Mouse (Mus musculus) lung, postnatal 0 days (tissue): ENCODE measurements around the gene Otof. TPM values are rescaled to one million over a fixed set of nuclear protein-coding genes. Genes with fewer than 3 reads are reported as not detected.

Experiments used
- ATAC-seq: fragments of 200-750 bp; cut with Nextera tagmentation; 2 replicates; pipeline ENCODE4 v1.8.0; 2017; ENCODE audit warnings: moderate library complexity
- DNase-seq: peaks from one replicate; pipeline ENCODE4 v3.0.0-alpha.2; 2016; ENCODE audit warnings: low spot score
- H3K27ac ChIP-seq: fragments of 300-500 bp; sonication (generic); 2 replicates; pipeline ENCODE4 v1.5.1; 2014; ENCODE audit warnings: antibody characterized with exemption, mild to moderate bottlenecking, low read length, mixed read lengths
- H3K27me3 ChIP-seq: fragments of 300-500 bp; sonication (generic); replicated peaks from 2 replicates; pipeline ENCODE4 v1.6.1; 2014; ENCODE audit warnings: low read length, mixed read lengths; ENCODE audit not compliant: insufficient read depth
- H3K36me3 ChIP-seq: fragments of 300-500 bp; sonication (generic); 2 replicates; pipeline ENCODE4 v1.6.1; 2014; ENCODE audit warnings: low read length, mixed read lengths; ENCODE audit not compliant: insufficient read depth
- H3K4me1 ChIP-seq: fragments of 300-500 bp; sonication (generic); 2 replicates; pipeline ENCODE4 v1.6.1; 2014; ENCODE audit warnings: antibody characterized with exemption, low read depth, low read length, mixed read lengths; ENCODE audit not compliant: insufficient read depth
- H3K4me2 ChIP-seq: fragments of 300-500 bp; sonication (generic); replicated peaks from 2 replicates; pipeline ENCODE4 v1.6.1; 2014; ENCODE audit warnings: low read depth, mild to moderate bottlenecking, low read length, moderate library complexity, mixed read lengths
- H3K4me3 ChIP-seq: fragments of 300-500 bp; sonication (generic); 2 replicates; pipeline ENCODE4 v1.5.1; 2014; ENCODE audit warnings: low read depth, low read length
- H3K9ac ChIP-seq: fragments of 300-500 bp; sonication (generic); replicated peaks from 2 replicates; pipeline ENCODE4 v1.6.1; 2014; ENCODE audit warnings: low read depth, mild to moderate bottlenecking
- H3K9me3 ChIP-seq: fragments of 300-500 bp; sonication (generic); 2 replicates; pipeline ENCODE4 v1.6.1; 2016; ENCODE audit warnings: low read length, mixed read lengths
- CTCF ChIP-seq: IDR thresholded peaks from 2 replicates; pipeline ENCODE4 v1.5.1; 2016; ENCODE audit warnings: antibody characterized with exemption, mild to moderate bottlenecking
- EP300 ChIP-seq: IDR thresholded peaks from 2 replicates; pipeline ENCODE4 v1.6.1; 2016; ENCODE audit warnings: antibody characterized with exemption, mild to moderate bottlenecking, control low read depth
- WGBS: fragments of 180-500 bp; shearing (Covaris S2); extraction: QIAGEN DNeasy Blood & Tissue Kit; methylation state at CpG from one replicate; pipeline ENCODE4 v1.1.7; 2014; 5-methylcytosine and 5-hydroxymethylcytosine counted together
- polyA plus RNA-seq: library from polyadenylated mRNA; unstranded; fragments of >200 nt; fragmentation: Nextera tagmentation; extraction: Ambion mirVana; gene quantifications from 2 replicates; pipeline ENCODE4 v1.2.1, GENCODE M21; 2015

Gene Otof
- polyA plus RNA-seq, 1 experiment from 2014 or later, result 0.12 TPM

GRCm38 (mm10) chr5:30415876-30416275, 45.9 kb downstream of the Otof start:
- no peak overlapping the region for H3K27ac ChIP-seq
- TF ChIP-seq EP300, result no peak
- TF ChIP-seq CTCF, result 0 out of 2 replicates have a peak, but pooled peaks have one; percentile 2
- WGBS, result 68% methylated on average over 4 of the region's 4 CpGs
- DNase-seq, result no peak
- no peaks in the 10 kb centered on the region for H3K27me3 ChIP-seq
- H3K4me3 ChIP-seq, result no peak overlapping the region
- no peak overlapping the region for H3K9ac ChIP-seq
- H3K9me3 ChIP-seq, result no peaks in the 10 kb centered on the region
- no peak for ATAC-seq
- H3K4me2 ChIP-seq, result no peak overlapping the region
- H3K36me3 ChIP-seq, result no peaks in the 10 kb centered on the region
- H3K4me1 ChIP-seq, result no peaks in the 10 kb centered on the region

DNA sequence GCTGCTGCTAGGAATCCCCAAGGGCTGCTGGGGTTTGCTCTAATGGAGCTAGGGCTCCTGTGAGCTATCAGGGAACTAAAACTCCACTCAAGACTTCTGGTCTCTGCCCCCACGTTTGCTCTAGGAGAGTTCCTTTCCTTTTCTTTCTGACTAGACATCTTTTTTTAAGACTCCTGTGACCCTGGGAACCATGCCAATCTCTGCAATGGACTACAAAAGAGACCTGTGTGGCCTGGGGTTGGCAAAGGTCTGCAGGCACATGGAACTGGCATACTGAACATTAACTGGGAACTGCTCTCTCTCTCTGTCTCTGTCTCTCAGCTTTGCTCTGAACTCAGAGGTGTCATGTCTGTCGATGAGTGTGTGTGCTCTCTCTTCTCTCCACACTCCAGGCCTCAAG, 46.4 kb downstream of the Otof start:
- no peaks in the 10 kb centered on the region for H3K4me1 ChIP-seq
- ATAC-seq (no peak), DNase-seq (no peak)
- H3K9ac ChIP-seq, result no peak overlapping the region
- no peak overlapping the region for H3K4me2 ChIP-seq
- no peaks in the 10 kb centered on the region for H3K27me3 ChIP-seq
- H3K36me3 ChIP-seq, result no peaks in the 10 kb centered on the region
- H3K4me3 ChIP-seq, result no peak overlapping the region
- no peak overlapping the region for H3K27ac ChIP-seq
- 33% methylated on average over 2 of the region's 2 CpGs for WGBS
- TF ChIP-seq EP300 (no peak), CTCF (no peak)
- H3K9me3 ChIP-seq, result no peaks in the 10 kb centered on the region

DNA sequence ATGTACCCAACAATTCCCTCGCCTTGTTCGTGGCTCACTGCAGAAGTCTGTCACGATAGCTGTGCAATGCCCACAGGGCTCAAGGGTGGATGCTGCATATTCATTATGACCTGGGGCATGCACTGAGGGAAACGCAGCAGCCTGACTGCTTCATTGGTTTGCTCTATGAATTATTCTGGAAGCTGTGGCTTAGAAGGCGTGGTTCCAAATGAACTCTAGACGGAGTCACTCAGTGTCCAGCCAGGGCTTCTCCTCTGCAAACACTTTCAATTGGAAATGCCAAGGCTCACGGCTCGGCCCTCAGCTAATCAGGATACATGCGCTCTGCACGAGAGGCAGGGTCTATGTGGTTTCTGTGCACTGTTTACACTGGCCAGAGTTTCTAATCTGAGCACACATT, 50.2 kb downstream of the Otof start:
- no peaks in the 10 kb centered on the region for H3K36me3 ChIP-seq
- no peak overlapping the region for H3K4me3 ChIP-seq
- H3K4me2 ChIP-seq, result no peak overlapping the region
- H3K4me1 ChIP-seq, result no peaks in the 10 kb centered on the region
- H3K9me3 ChIP-seq, result no peaks in the 10 kb centered on the region
- H3K27ac ChIP-seq, result no peak overlapping the region
- no peaks in the 10 kb centered on the region for H3K27me3 ChIP-seq
- WGBS, result 47% methylated on average over 10 of the region's 10 CpGs
- H3K9ac ChIP-seq, result no peak overlapping the region
- DNase-seq (no peak), ATAC-seq (no peak)
- TF ChIP-seq EP300 (no peak), CTCF (no peak)

DNA sequence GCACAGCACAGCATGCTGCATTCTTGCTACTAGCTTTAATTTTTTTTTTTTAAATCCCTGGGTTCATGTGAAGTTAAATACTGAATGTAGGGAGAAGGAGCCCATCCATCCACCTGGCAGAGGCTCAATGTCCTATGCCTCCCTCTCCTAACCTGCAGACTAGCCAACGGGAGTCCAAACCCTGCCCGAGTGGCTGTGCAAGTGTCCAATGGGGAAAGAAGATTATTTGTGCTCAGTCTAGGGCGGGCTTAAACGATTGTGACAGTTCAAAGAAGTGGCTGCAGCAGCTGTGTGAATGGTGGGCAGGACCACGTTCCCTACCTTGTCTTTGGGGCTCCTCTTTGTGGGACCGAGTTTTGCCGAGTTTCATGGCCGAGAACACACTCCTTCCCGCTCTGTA, 54.9 kb downstream of the Otof start:
- WGBS, result 23% methylated on average over 9 of the region's 9 CpGs
- ATAC-seq, result no peak
- H3K27ac ChIP-seq, result no peak overlapping the region
- no peak overlapping the region for H3K4me2 ChIP-seq
- no peaks in the 10 kb centered on the region for H3K4me1 ChIP-seq
- no peaks in the 10 kb centered on the region for H3K9me3 ChIP-seq
- no peaks in the 10 kb centered on the region for H3K27me3 ChIP-seq
- no peaks in the 10 kb centered on the region for H3K36me3 ChIP-seq
- no peak overlapping the region for H3K9ac ChIP-seq
- DNase-seq, result peak; percentile 14
- no peak overlapping the region for H3K4me3 ChIP-seq
- TF ChIP-seq CTCF (no peak), EP300 (no peak)

DNA sequence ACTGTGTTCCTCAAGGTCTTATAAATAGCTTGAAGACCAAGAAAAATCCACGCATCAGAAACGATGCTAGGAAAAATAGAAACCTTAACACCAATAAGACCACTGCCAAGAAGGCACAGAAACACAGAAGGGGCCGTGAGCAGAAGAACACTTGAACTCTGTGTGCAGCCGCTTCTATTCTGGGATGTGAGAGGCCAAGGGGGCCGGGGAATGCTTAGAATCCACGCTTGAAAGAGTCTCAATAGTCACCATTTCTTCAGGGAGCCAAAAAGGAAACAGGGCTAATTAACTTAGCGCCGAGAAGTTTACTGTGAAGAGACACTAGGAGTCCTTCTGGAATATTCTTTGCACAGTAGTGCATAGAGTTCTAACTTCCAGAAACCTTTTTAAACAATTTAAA, 60.6 kb downstream of the Otof start:
- ATAC-seq, result no peak
- Histone ChIP-seq H3K4me1 (no peaks in the 10 kb centered on the region), H3K36me3 (no peaks in the 10 kb centered on the region), H3K27ac (no peak overlapping the region), H3K9me3 (no peaks in the 10 kb centered on the region), H3K4me3 (no peak overlapping the region), H3K4me2 (no peak overlapping the region), H3K9ac (no peak overlapping the region), H3K27me3 (no peaks in the 10 kb centered on the region)
- 29% methylated on average over 8 of the region's 8 CpGs for WGBS
- DNase-seq, result no peak
- TF ChIP-seq EP300 (no peak), CTCF (no peak)

DNA sequence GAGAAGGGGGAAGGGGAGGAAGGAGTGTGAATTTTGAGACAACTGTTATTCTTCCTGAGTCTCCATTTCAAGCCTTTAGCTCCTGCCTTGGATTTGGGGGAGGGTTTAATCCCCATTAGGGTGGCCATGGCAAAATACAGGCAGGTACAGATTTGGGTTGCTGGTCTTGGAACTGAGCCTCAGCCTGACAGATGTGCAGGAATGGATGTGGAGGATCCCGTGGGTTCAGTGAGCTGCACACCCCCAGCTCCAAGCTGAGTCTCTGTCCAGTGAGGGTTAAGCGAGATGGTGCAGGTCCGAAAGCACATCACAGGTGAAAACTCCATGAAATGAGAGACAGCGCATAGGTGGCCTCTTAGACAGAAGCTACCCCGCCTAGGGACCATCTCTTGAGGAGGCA, 61.2 kb downstream of the Otof start:
- Histone ChIP-seq H3K27me3 (no peaks in the 10 kb centered on the region), H3K4me3 (no peak overlapping the region), H3K9ac (no peak overlapping the region), H3K36me3 (no peaks in the 10 kb centered on the region), H3K27ac (no peak overlapping the region), H3K9me3 (no peaks in the 10 kb centered on the region), H3K4me1 (no peaks in the 10 kb centered on the region), H3K4me2 (no peak overlapping the region)
- TF ChIP-seq CTCF (no peak), EP300 (no peak)
- ATAC-seq (no peak), DNase-seq (no peak)
- 81% methylated on average over 5 of the region's 5 CpGs for WGBS

DNA sequence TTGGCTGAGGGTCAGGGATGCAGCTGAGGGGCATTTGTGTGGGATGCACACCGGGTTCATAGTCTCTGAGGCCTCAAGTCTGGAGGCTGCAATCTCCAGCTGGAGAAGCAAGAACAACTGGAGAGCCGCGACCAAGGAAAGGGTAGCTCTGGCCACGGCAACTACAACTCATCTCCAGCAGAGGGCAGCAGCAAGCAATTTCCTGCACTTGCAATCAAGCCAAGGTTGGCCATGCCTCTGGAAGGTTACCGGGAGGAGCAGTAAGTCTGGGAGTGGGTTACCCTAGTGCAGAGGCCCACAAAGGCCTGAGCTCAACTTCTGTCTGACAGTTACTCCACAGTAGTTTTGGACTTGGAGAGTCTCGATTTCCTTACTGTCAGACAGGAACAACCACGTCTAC, 70.3 kb downstream of the Otof start:
- Histone ChIP-seq H3K36me3 (no peaks in the 10 kb centered on the region), H3K4me3 (no peak overlapping the region), H3K27me3 (no peaks in the 10 kb centered on the region), H3K4me2 (no peak overlapping the region), H3K9me3 (no peaks in the 10 kb centered on the region), H3K27ac (no peak overlapping the region), H3K9ac (no peak overlapping the region), H3K4me1 (no peaks in the 10 kb centered on the region)
- no peak for TF ChIP-seq EP300
- TF ChIP-seq CTCF, result peak; percentile 88
- 27% methylated on average over 7 of the region's 7 CpGs for WGBS
- ATAC-seq (peak; percentile 21; the same call in 1 of the 2 replicates), DNase-seq (peak; percentile 70)
